In genomic region chr4:155710521-155711252, GRCm38 (mm10) we compare ENCODE assay signal across 8 mouse cellular contexts. TPM values are rescaled to one million over a fixed set of nuclear protein-coding genes. Genes with fewer than 3 reads are reported as not detected.
DNase-seq lines count a peak whose midpoint lies in the region; ATAC-seq and TF ChIP-seq lines count a peak whose summit lies in the region.

No protein-coding gene starts in this region.

- no peak for ATAC-seq in cerebellum, adult (ENCODE audit: insufficient number of reproducible peaks, low FRiP score, low TSS enrichment)
- no peak for ATAC-seq in lung, embryonic 14.5 days (ENCODE audit: insufficient read depth)
- ATAC-seq in heart, embryonic 13.5 days (ENCODE audit: extremely low read depth, insufficient number of reproducible peaks, low FRiP score, low TSS enrichment), result no peak
- no peak for ATAC-seq in inflammation-experienced regulatory T-cells, adult 6 months

- no peaks in the 10 kb centered on the region for H3K27me3 ChIP-seq in lung, embryonic 14.5 days (ENCODE audit: insufficient read depth, low read length)
- no peaks in the 10 kb centered on the region for H3K27me3 ChIP-seq in heart, embryonic 13.5 days (replicated peaks)
- no peaks in the 10 kb centered on the region for H3K27me3 ChIP-seq in myocyte (ENCODE audit: control insufficient read depth, insufficient read depth, insufficient read length)

- no peak overlapping the region; the same call in 1 of the 2 replicates for H3K27ac ChIP-seq in lung, embryonic 14.5 days (ENCODE audit: low read depth)
- peak overlapping the region; percentile 53 for H3K27ac ChIP-seq in heart, embryonic 13.5 days (replicated peaks)

- H3K4me2 ChIP-seq in lung, embryonic 14.5 days, result 0 out of 2 replicates have a peak overlapping the region, but pooled peaks have one; percentile 8
- no peak overlapping the region for H3K4me2 ChIP-seq in heart, embryonic 13.5 days
- H3K4me2 ChIP-seq in myocyte (ENCODE audit: low read depth), result peak overlapping the region; percentile 51

- H3K4me1 ChIP-seq in lung, embryonic 14.5 days (ENCODE audit: insufficient read depth), result peaks cover 5% of the 10 kb centered on the region; the same call in 1 of the 2 replicates
- H3K4me1 ChIP-seq in heart, embryonic 13.5 days, result peaks cover 40% of the 10 kb centered on the region

- peaks cover 95% of the 10 kb centered on the region for H3K79me2 ChIP-seq in myocyte (ENCODE audit: control insufficient read depth, insufficient read depth)

- no peaks in the 10 kb centered on the region for H3K9me3 ChIP-seq in lung, embryonic 14.5 days (ENCODE audit: low read depth, low read length)
- H3K9me3 ChIP-seq in heart, embryonic 13.5 days, result no peaks in the 10 kb centered on the region

- no peak overlapping the region for H3K9ac ChIP-seq in lung, embryonic 14.5 days
- 0 out of 2 replicates have a peak overlapping the region, but pooled peaks have one; percentile 14 for H3K9ac ChIP-seq in heart, embryonic 13.5 days

- no peak overlapping the region for H3K4me3 ChIP-seq in lung, embryonic 14.5 days (ENCODE audit: low read depth, low read length)
- no peak overlapping the region for H3K4me3 ChIP-seq in heart, embryonic 13.5 days
- no peak overlapping the region for H3K4me3 ChIP-seq in myocyte

- WGBS in lung, embryonic 14.5 days, result 61% methylated on average over 6 of the region's 6 CpGs
- WGBS in heart, embryonic 13.5 days, result 60% methylated on average over 6 of the region's 6 CpGs

- no peak for TF ChIP-seq POLR2A in myocyte (IDR thresholded peaks at IDR 0.05; ENCODE audit: insufficient read length, low read depth)

- peak; percentile 69 for DNase-seq in cerebellum, adult 11-12 months
- peak; percentile 49 for DNase-seq in lung, embryonic 14.5 days
- DNase-seq in lung, postnatal 25 days (ENCODE audit: low spot score), result no peak
- no peak for DNase-seq in adrenal gland, postnatal 4 days (ENCODE audit: low spot score in 2 of 2)

- no peak overlapping the region for H3ac ChIP-seq in myocyte (ENCODE audit: control insufficient read depth, insufficient read length)

- no peak for TF ChIP-seq CTCF in lung, embryonic 14.5 days (IDR thresholded peaks at IDR 0.05; ENCODE audit: low read depth)

- H3K36me3 ChIP-seq in lung, embryonic 14.5 days (ENCODE audit: insufficient read depth), result peaks cover 17% of the 10 kb centered on the region
- peaks cover 18% of the 10 kb centered on the region for H3K36me3 ChIP-seq in heart, embryonic 13.5 days
- peaks cover 5% of the 10 kb centered on the region for H3K36me3 ChIP-seq in myocyte (ENCODE audit: control insufficient read depth, insufficient read depth)

TF ChIP-seq in myocyte, 11 proteins besides CTCF, POLR2A, EP300 and RAD21:
- TF ChIP-seq USF1 (IDR thresholded peaks at IDR 0.05; ENCODE audit: low read depth), result peak; percentile 86
- no peak for TF ChIP-seq REST (IDR thresholded peaks at IDR 0.05; ENCODE audit: insufficient read depth, insufficient read length)

RNA-seq across cellular contexts. Expression of gene Ssu72, which starts 6.1 kb away (rescaled TPM):
- 153 and 156 TPM in 2 replicates for polyA plus RNA-seq in lung, embryonic 14.5 days (2014; fragmentation: Nextera tagmentation; extraction: Ambion mirVana)
- polyA plus RNA-seq in heart, embryonic 13.5 days (2015; fragmentation: Nextera tagmentation; extraction: Ambion mirVana), result 105 and 122 TPM in 2 replicates
- 105 TPM for polyA plus RNA-seq in myocyte (2012; fragmentation: generic; extraction: Trizol)
- 100 to 1,000 TPM; 145 to 170 (median 154) TPM for polyA plus RNA-seq in inflammation-experienced regulatory T-cells, adult 6 months (2017; shearing (Covaris generic))
- 10 to 100 TPM; 88.9 to 96.2 TPM for total RNA-seq in adrenal gland, postnatal 4 days (2021)

RNA-seq across cellular contexts. Expression of gene Fndc10, which starts 16.5 kb away (rescaled TPM):
- 2.5 and 2.7 TPM in 2 replicates for polyA plus RNA-seq in lung, embryonic 14.5 days (2014; fragmentation: Nextera tagmentation; extraction: Ambion mirVana)
- polyA plus RNA-seq in heart, embryonic 13.5 days (2015; fragmentation: Nextera tagmentation; extraction: Ambion mirVana), result 1.1 and 1.4 TPM in 2 replicates
- 8.3 TPM for polyA plus RNA-seq in myocyte (2012; fragmentation: generic; extraction: Trizol)
- 1 to 10 TPM in 1 of 3 experiments, under 1 TPM in 2; 0.16 to 1.6 (median 0.96) TPM for polyA plus RNA-seq in inflammation-experienced regulatory T-cells, adult 6 months (2017; shearing (Covaris generic))
- total RNA-seq in adrenal gland, postnatal 4 days (2021), result 10 to 100 TPM; 54.6 to 60.4 TPM

RNA-seq across cellular contexts. Expression of gene Tmem240, which starts 23.9 kb away (rescaled TPM):
- 0.41 and 0.86 TPM in 2 replicates for polyA plus RNA-seq in lung, embryonic 14.5 days (2014; fragmentation: Nextera tagmentation; extraction: Ambion mirVana)
- 0.46 and 0.51 TPM in 2 replicates for polyA plus RNA-seq in heart, embryonic 13.5 days (2015; fragmentation: Nextera tagmentation; extraction: Ambion mirVana)
- 1.2 TPM for polyA plus RNA-seq in myocyte (2012; fragmentation: generic; extraction: Trizol)
- polyA plus RNA-seq in inflammation-experienced regulatory T-cells, adult 6 months (2017; shearing (Covaris generic)), result under 1 TPM; 0.13 to 0.16 (median 0.13) TPM
- total RNA-seq in adrenal gland, postnatal 4 days (2021), result 1 to 10 TPM; 1.5 to 2.2 TPM

RNA-seq across cellular contexts. Expression of gene Mib2, which starts 41.7 kb away (rescaled TPM):
- polyA plus RNA-seq in lung, embryonic 14.5 days (2014; fragmentation: Nextera tagmentation; extraction: Ambion mirVana), result 22.4 and 24.8 TPM in 2 replicates
- 16.5 and 16.9 TPM in 2 replicates for polyA plus RNA-seq in heart, embryonic 13.5 days (2015; fragmentation: Nextera tagmentation; extraction: Ambion mirVana)
- 106 TPM for polyA plus RNA-seq in myocyte (2012; fragmentation: generic; extraction: Trizol)
- polyA plus RNA-seq in inflammation-experienced regulatory T-cells, adult 6 months (2017; shearing (Covaris generic)), result 1 to 10 TPM; 3.1 to 5.2 (median 3.9) TPM
- 10 to 100 TPM; 41.5 to 44.2 TPM for total RNA-seq in adrenal gland, postnatal 4 days (2021)

RNA-seq across cellular contexts. Expression of gene Atad3a, which starts 50.2 kb away (rescaled TPM):
- 96.6 and 102 TPM in 2 replicates for polyA plus RNA-seq in lung, embryonic 14.5 days (2014; fragmentation: Nextera tagmentation; extraction: Ambion mirVana)
- polyA plus RNA-seq in heart, embryonic 13.5 days (2015; fragmentation: Nextera tagmentation; extraction: Ambion mirVana), result 87.7 and 93.2 TPM in 2 replicates
- polyA plus RNA-seq in myocyte (2012; fragmentation: generic; extraction: Trizol), result 60.9 TPM
- 10 to 100 TPM in 2 of 3 experiments, 1 to 10 TPM in 1; 9.8 to 27.2 (median 21.7) TPM for polyA plus RNA-seq in inflammation-experienced regulatory T-cells, adult 6 months (2017; shearing (Covaris generic))
- total RNA-seq in adrenal gland, postnatal 4 days (2021), result 100 to 1,000 TPM in 1 of 2 experiments, 10 to 100 TPM in 1; 99.1 to 102 TPM

Comparison
In these comparisons a context has a peak if more than half of its experiments do, and no peak if none do; other contexts are left out.
1. DNase-seq: peak in cerebellum, adult 11-12 months (single experiment) and lung, embryonic 14.5 days (single experiment); none in lung, postnatal 25 days (single experiment) and adrenal gland, postnatal 4 days (0 of 2).